Mouse (Mus musculus): Measurements from ENCODE around the gene Cog5.

DNA sequence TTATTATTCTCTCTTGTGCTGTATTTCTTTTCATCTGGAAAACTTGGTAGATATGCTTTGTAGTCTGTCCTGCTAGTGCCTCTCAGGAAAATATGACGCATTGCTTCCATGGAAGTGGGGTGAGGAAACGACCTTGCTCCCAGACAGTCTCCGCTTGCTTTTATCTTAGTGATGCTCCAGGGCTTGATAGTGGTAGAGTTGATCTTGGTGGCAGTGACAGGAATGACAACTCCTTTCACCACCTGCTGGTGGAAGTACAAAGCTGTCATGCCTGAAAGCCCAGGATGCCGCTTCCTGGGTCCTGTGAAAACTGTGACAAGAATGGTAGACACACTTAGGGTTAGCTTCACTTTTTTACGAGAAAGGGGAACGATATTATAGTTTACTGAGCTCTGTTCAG is 49.2 kb downstream of the Cog5 start:
- 0 out of 2 replicates have a peak, but pooled peaks have one; percentile 8 for TF ChIP-seq CTCF (IDR thresholded peaks at IDR 0.05; ENCODE audit: low read depth)
- TF ChIP-seq EP300 (IDR thresholded peaks at IDR 0.05; ENCODE audit: low read depth), result no peak
